Mouse (Mus musculus) neural tube, embryonic 11.5 days (tissue): Measurements from ENCODE around the gene Gatb. TPM values are rescaled to one million over a fixed set of nuclear protein-coding genes. Genes with fewer than 3 reads are reported as not detected.

Experiments used
- ATAC-seq: fragments of 200-750 bp; cut with Nextera tagmentation; 2 replicates; pipeline ENCODE4 v1.8.0; 2017; ENCODE audit warnings: moderate number of reproducible peaks, mild to moderate bottlenecking, moderate TSS enrichment, moderate library complexity; ENCODE audit not compliant: insufficient read depth, low FRiP score, low TSS enrichment
- DNase-seq: peaks from one replicate; pipeline ENCODE4 v3.0.0-alpha.2; 2015; ENCODE audit warnings: low spot score
- H3K27ac ChIP-seq: fragments of 300-500 bp; sonication (generic); 2 replicates; pipeline ENCODE4 v1.5.1; 2014; ENCODE audit warnings: low read depth, mild to moderate bottlenecking, low read length
- H3K27me3 ChIP-seq: fragments of 300-500 bp; sonication (generic); 2 replicates; pipeline ENCODE4 v1.6.1; 2014; ENCODE audit warnings: mild to moderate bottlenecking, low read length, mixed read lengths; ENCODE audit not compliant: control insufficient read depth, insufficient read depth
- H3K36me3 ChIP-seq: fragments of 300-500 bp; sonication (generic); 2 replicates; pipeline ENCODE4 v1.6.1; 2014; ENCODE audit warnings: mild to moderate bottlenecking, low read length, moderate library complexity, mixed read lengths; ENCODE audit not compliant: control insufficient read depth, insufficient read depth
- H3K4me1 ChIP-seq: fragments of 300-500 bp; sonication (generic); 2 replicates; pipeline ENCODE4 v1.6.1; 2014; ENCODE audit warnings: low read length, mixed read lengths; ENCODE audit not compliant: control insufficient read depth, insufficient read depth
- H3K4me2 ChIP-seq: fragments of 300-500 bp; sonication (generic); 2 replicates; pipeline ENCODE4 v1.6.1; 2014; ENCODE audit warnings: low read depth, mild to moderate bottlenecking, moderate library complexity
- H3K4me3 ChIP-seq: fragments of 300-500 bp; sonication (generic); 2 replicates; pipeline ENCODE4 v1.5.1; 2014; ENCODE audit warnings: low read depth, low read length
- H3K9ac ChIP-seq: fragments of 300-500 bp; sonication (generic); 2 replicates; pipeline ENCODE4 v1.6.1; 2014; ENCODE audit warnings: mild to moderate bottlenecking, low read length
- H3K9me3 ChIP-seq: fragments of 300-500 bp; sonication (generic); 2 replicates; pipeline ENCODE4 v1.6.1; 2016; ENCODE audit warnings: low read length; ENCODE audit not compliant: control insufficient read depth
- WGBS: fragments of 180-500 bp; shearing (Covaris S2); extraction: QIAGEN DNeasy Blood & Tissue Kit; methylation state at CpG from one replicate; pipeline ENCODE4 v1.1.7; 2014; 5-methylcytosine and 5-hydroxymethylcytosine counted together
- polyA plus RNA-seq: library from polyadenylated mRNA; unstranded; fragments of >200 nt; fragmentation: Nextera tagmentation; extraction: Ambion mirVana; gene quantifications from 2 replicates; pipeline ENCODE4 v1.2.1, GENCODE M21; 2014

Gatb gene
- polyA plus RNA-seq, 1 experiment from 2014 or later = 23.2 TPM

DNA sequence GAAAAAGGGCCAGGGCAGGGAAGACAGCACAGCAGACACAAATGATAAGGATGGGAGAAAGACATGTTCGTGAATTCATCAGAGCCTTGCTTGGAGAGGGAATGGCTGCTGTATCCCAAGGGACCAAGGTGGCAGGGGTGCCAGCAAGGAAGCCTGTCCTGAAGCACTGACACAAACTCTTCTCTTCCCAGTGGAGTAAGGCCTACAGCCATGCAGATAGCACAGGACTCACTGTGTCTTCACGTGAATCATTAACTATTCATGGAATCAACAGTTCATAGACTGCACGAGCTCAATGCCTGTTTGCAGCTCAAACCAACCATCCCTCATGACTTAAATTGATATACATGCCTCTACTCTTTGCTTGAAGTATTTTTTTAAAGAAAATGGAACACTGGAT is 104.0 kb downstream of the Gatb start:
- Histone ChIP-seq H3K9me3 (no peaks in the 10 kb centered on the region), H3K27ac (no peak overlapping the region), H3K9ac (no peak overlapping the region), H3K4me2 (no peak overlapping the region), H3K4me1 (no peaks in the 10 kb centered on the region), H3K36me3 (no peaks in the 10 kb centered on the region), H3K27me3 (no peaks in the 10 kb centered on the region), H3K4me3 (no peak overlapping the region)
- no peak for DNase-seq
- ATAC-seq = no peak
- WGBS = 73% methylated on average over 3 of the region's 3 CpGs

DNA sequence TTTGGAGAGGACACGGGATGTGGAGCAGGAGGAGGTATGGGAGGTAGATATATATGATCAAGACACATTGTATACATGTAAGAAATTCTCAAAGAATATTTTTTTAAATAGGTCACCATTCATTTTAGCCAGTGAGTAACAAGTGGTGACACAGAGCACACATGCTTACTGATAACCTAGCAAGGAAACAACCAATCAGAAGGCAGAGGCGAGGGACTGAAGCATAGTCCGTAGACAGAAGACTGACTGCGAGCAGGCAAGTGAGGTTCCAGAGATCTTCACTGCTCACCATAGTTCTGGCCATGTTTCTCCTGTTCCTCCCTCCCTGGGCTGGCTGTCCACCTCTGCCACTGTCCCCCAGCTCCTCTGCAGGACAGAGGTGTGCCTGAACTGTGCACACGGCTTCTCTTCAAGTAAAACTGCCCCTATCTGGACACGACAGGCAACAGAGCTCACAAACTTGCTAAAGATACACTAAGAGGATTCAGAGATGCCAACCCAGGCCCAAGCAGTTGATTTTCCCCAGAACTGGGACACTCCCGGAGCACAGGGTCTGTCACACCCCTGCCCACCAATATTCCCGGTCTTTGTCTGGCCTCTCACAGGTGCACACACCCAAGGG is 105.5 kb downstream of the Gatb start:
- Histone ChIP-seq H3K36me3 (no peaks in the 10 kb centered on the region), H3K4me1 (no peaks in the 10 kb centered on the region), H3K9ac (no peak overlapping the region), H3K4me3 (no peak overlapping the region), H3K9me3 (no peaks in the 10 kb centered on the region), H3K4me2 (no peak overlapping the region), H3K27me3 (no peaks in the 10 kb centered on the region), H3K27ac (no peak overlapping the region)
- 89% methylated on average over 8 of the region's 8 CpGs for WGBS
- DNase-seq = no peak
- ATAC-seq = no peak

DNA sequence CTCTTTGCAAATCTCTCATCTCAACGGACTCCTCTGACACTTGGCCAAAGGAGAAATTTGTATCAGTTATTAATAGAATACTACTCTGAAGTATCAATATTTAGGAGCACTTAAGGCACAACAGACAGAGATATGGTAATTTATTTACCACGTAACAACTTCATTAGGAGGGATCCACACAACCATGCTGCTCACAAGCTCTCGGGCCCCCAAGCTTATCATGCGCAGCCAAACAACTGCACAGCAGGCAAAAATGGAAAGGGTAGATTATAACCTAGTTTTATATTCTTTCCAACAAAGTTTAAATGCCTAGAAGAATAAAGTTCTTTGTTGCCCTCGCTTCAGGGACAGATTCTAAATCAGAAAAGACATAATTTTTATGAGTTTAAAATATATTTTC is 106.0 kb downstream of the Gatb start:
- Histone ChIP-seq H3K4me2 (no peak overlapping the region), H3K4me1 (no peaks in the 10 kb centered on the region), H3K4me3 (no peak overlapping the region), H3K9me3 (no peaks in the 10 kb centered on the region), H3K27me3 (no peaks in the 10 kb centered on the region), H3K27ac (no peak overlapping the region), H3K9ac (no peak overlapping the region), H3K36me3 (no peaks in the 10 kb centered on the region)
- 90% methylated on average over 5 of the region's 5 CpGs for WGBS
- ATAC-seq = no peak
- no peak for DNase-seq

DNA sequence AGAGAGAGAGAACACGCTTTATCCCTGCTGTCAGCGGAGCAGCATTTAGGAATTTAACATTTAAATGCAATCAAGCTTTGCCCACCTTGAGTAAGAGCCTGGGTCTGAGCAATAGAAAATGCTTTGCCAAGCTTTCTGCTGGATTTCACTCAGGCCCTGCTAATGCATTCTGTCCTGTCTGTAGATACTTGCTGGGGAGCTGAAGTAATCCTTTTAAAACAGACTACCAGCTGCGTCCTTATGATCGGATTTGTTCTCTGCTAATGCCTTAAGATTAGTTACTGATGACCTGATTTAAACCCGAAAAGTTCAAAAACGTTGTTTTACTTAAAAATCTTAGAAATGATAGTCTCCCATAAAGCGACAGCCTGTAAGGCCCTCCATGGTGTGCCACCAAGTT is 107.2 kb downstream of the Gatb start:
- Histone ChIP-seq H3K27ac (no peak overlapping the region), H3K4me2 (no peak overlapping the region), H3K9me3 (no peaks in the 10 kb centered on the region), H3K27me3 (no peaks in the 10 kb centered on the region), H3K4me3 (no peak overlapping the region), H3K9ac (no peak overlapping the region), H3K36me3 (no peaks in the 10 kb centered on the region), H3K4me1 (no peaks in the 10 kb centered on the region)
- 87% methylated on average over 7 of the region's 7 CpGs for WGBS
- DNase-seq (no peak), ATAC-seq (no peak)

DNA sequence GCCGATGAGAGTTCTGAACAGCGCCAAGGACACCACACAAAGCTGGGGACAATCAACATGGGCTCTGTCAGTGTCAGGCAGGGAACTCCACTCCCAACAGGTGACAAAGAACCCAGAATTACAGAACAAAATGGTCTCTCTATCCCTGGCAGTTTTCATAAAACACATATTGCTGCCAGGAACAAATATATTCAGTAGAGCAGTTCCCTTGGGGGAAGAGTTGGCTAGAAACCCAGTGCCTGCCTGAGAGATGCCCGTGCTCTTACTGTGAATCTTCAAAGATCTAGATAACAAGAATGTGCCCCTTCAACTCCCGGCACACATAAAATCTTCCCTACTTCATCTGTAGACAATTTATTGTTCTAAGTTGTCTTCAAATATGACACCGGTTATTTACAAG is 109.7 kb downstream of the Gatb start:
- H3K4me1 ChIP-seq = no peaks in the 10 kb centered on the region
- no peak overlapping the region for H3K27ac ChIP-seq
- WGBS = 85% methylated on average over 5 of the region's 5 CpGs
- H3K9me3 ChIP-seq = no peaks in the 10 kb centered on the region
- H3K4me2 ChIP-seq = no peak overlapping the region
- H3K9ac ChIP-seq = no peak overlapping the region
- no peaks in the 10 kb centered on the region for H3K27me3 ChIP-seq
- ATAC-seq (no peak), DNase-seq (no peak)
- H3K4me3 ChIP-seq = no peak overlapping the region
- H3K36me3 ChIP-seq = no peaks in the 10 kb centered on the region

DNA sequence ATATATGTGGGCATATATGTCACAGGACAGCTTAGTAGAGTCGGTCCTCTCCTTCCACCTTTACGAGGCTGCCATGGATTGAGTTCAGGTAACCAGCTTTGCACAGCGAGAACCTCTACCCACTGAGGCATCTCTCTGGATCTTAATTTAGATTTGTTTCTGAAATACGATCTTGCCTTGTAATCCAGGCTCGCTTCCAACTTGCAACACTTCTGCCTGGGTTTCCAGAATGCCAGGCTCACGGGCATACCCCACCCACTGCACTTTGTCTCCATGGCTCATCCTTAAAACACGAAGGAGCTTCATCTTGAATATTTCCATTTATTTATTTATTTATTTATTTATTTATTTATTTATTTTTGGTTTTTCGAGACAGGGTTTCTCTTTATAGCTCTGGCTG is 111.4 kb downstream of the Gatb start:
- Histone ChIP-seq H3K27me3 (no peaks in the 10 kb centered on the region), H3K27ac (no peak overlapping the region), H3K4me1 (no peaks in the 10 kb centered on the region), H3K36me3 (no peaks in the 10 kb centered on the region), H3K9ac (no peak overlapping the region), H3K4me3 (no peak overlapping the region), H3K4me2 (no peak overlapping the region), H3K9me3 (no peaks in the 10 kb centered on the region)
- no peak for ATAC-seq
- no peak for DNase-seq
- WGBS = 94% methylated on average over 8 of the region's 8 CpGs

DNA sequence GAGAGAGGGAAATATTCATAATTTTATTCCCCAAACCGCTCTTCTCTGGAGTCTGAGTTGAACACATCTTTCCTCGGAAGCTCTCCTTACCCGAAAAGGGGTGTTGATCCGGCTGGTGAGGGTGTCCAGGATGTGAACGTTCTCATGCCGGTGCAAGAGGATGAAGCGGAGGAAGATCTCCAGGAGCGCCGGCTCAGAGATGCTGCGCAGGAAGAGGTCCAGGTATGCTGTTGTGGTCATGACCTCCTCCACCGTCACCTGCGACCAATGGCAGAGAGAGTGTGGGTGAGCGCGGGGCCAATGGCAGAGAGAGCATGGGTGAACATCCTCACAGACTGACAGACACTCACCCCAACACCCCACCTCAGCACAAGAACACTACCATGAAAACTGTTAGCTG is 114.4 kb downstream of the Gatb start:
- Histone ChIP-seq H3K4me2 (no peak overlapping the region), H3K27me3 (no peaks in the 10 kb centered on the region), H3K9me3 (no peaks in the 10 kb centered on the region), H3K27ac (no peak overlapping the region), H3K4me3 (no peak overlapping the region), H3K4me1 (no peaks in the 10 kb centered on the region), H3K9ac (no peak overlapping the region), H3K36me3 (no peaks in the 10 kb centered on the region)
- ATAC-seq (no peak), DNase-seq (no peak)
- WGBS = 96% methylated on average over 14 of the region's 14 CpGs

DNA sequence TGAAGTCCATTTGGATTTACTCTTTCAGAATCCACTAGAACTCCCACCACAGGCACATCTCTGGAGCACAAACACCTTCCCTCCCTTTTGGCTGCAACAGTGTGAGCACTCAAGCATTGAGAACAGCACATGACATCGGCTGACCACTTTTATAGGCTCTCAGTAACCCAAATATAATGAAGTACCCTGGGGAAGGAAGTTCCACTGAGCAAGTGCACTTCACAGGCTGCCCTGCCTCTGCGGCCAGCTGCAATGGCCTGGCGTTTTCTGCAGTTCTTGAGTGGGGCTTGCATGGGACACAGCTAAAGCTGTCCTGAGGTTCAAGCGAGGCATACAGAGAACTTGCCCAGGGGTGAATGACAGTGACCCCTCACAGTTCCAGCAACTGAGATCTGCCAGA is 117.2 kb downstream of the Gatb start:
- Histone ChIP-seq H3K9ac (no peak overlapping the region), H3K27ac (no peak overlapping the region), H3K9me3 (no peaks in the 10 kb centered on the region), H3K36me3 (no peaks in the 10 kb centered on the region), H3K27me3 (no peaks in the 10 kb centered on the region), H3K4me3 (no peak overlapping the region), H3K4me2 (no peak overlapping the region), H3K4me1 (no peaks in the 10 kb centered on the region)
- DNase-seq (no peak), ATAC-seq (no peak)
- 75% methylated on average over 4 of the region's 4 CpGs for WGBS

DNA sequence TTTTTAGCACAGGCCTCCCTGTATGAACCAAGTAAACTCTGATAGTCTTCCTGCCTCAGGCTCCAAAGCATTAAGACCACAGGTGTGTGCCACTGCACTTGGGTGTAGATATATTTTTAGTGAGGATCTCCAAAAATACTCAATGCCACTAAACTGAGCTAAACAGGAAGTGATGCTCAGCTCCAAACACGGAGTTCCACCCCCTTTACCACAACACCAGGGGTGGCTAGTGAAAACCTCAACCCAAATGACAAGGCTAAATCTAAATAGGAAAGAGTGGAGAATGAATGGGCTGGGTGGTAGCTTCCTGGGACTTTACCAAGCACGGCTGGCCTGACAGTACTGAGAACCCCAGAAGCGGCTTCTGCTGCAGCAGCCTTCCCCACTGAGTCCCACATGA is 119.1 kb downstream of the Gatb start:
- ATAC-seq = no peak
- Histone ChIP-seq H3K27me3 (no peaks in the 10 kb centered on the region), H3K9ac (no peak overlapping the region), H3K27ac (no peak overlapping the region), H3K4me2 (no peak overlapping the region), H3K9me3 (no peaks in the 10 kb centered on the region), H3K4me3 (no peak overlapping the region), H3K36me3 (no peaks in the 10 kb centered on the region), H3K4me1 (no peaks in the 10 kb centered on the region)
- WGBS = 53% methylated on average over 3 of the region's 3 CpGs
- DNase-seq = no peak
